Mouse (Mus musculus) brain, embryonic 14.5 days (tissue): ENCODE data around the gene Tpbgl. TPM values are rescaled to one million over a fixed set of nuclear protein-coding genes. Genes with fewer than 3 reads are reported as not detected.

ENCODE experiments used
- DNase-seq: peaks from one replicate; pipeline ENCODE4 v3.0.0-alpha.2; 2011; ENCODE audit warnings: low read depth
- CTCF ChIP-seq: fragments of 200-500 bp; IDR thresholded peaks from 2 replicates; pipeline ENCODE4 v1.5.1; 2012; ENCODE audit warnings: inconsistent platforms, mild to moderate bottlenecking, moderate library complexity, borderline replicate concordance; ENCODE audit not compliant: insufficient read depth, insufficient read length; ENCODE audit errors: extremely low read depth
- POLR2A ChIP-seq: fragments of 200-500 bp; IDR thresholded peaks from 2 replicates; pipeline ENCODE4 v1.6.1; 2012; ENCODE audit warnings: mild to moderate bottlenecking, inconsistent platforms, borderline replicate concordance; ENCODE audit not compliant: poor library complexity, insufficient read depth, insufficient read length, severe bottlenecking; ENCODE audit errors: extremely low read depth
- polyA plus RNA-seq: library from polyadenylated mRNA; depleted of rRNA; stranded (reverse); fragments of >200 nt; gene quantifications from 2 replicates; pipeline ENCODE4 v1.2.3, GENCODE M21; 2012; rRNA removed

Tpbgl gene
- polyA plus RNA-seq, 1 experiment, result 1.7 TPM

GRCm38 (mm10) chr7:99590064-99590463 is 36.8 kb downstream of the Tpbgl start:
- no peak for TF ChIP-seq POLR2A
- TF ChIP-seq CTCF, result peak; percentile 80
- DNase-seq, result peak; percentile 85

GRCm38 (mm10) chr7:99585976-99586375 is 40.9 kb downstream of the Tpbgl start:
- DNase-seq, result no peak
- TF ChIP-seq CTCF (no peak), POLR2A (no peak)

GRCm38 (mm10) chr7:99583625-99584024 is 43.3 kb downstream of the Tpbgl start:
- no peak for DNase-seq
- TF ChIP-seq POLR2A (no peak), CTCF (no peak)

GRCm38 (mm10) chr7:99582867-99583266 is 44.0 kb downstream of the Tpbgl start:
- peak; percentile 8 for DNase-seq
- TF ChIP-seq POLR2A (no peak), CTCF (no peak)

- no peak for DNase-seq
- no peak for TF ChIP-seq CTCF
- TF ChIP-seq POLR2A, result no peak
Observed at GRCm38 (mm10) chr7:99582306-99582705, 44.6 kb downstream of the Tpbgl start.

GRCm38 (mm10) chr7:99580247-99580646 is 46.7 kb downstream of the Tpbgl start:
- no peak for TF ChIP-seq POLR2A
- no peak for TF ChIP-seq CTCF
- no peak for DNase-seq

GRCm38 (mm10) chr7:99579491-99580190 is 47.3 kb downstream of the Tpbgl start:
- TF ChIP-seq CTCF (no peak), POLR2A (no peak)
- peak; percentile 70 for DNase-seq

- TF ChIP-seq POLR2A (no peak), CTCF (no peak)
- DNase-seq, result no peak
Observed at GRCm38 (mm10) chr7:99578246-99578645, 48.7 kb downstream of the Tpbgl start.

Other genes starting within 250 kb of the Tpbgl start
- 56.3 and 70.2 TPM in 2 replicates for gene Gdpd5, start 245.7 kb downstream of the Tpbgl start, polyA plus RNA-seq
- gene Klhl35, start 161.1 kb downstream of the Tpbgl start, polyA plus RNA-seq, result 13.2 and 17.9 TPM in 2 replicates
- gene Rps3, start 143.4 kb downstream of the Tpbgl start, polyA plus RNA-seq, result 722 and 820 TPM in 2 replicates
- gene Arrb1, start 91.6 kb downstream of the Tpbgl start, polyA plus RNA-seq, result 45.5 and 63.2 TPM in 2 replicates
- gene Slco2b1, start 84.2 kb upstream of the Tpbgl start, polyA plus RNA-seq, result 6.5 and 7.9 TPM in 2 replicates
- 0.08 TPM in 1 of 2 replicates, not detected in the other for gene Olfr520, start 103.2 kb upstream of the Tpbgl start, polyA plus RNA-seq
- gene Olfr521, start 136.4 kb upstream of the Tpbgl start, polyA plus RNA-seq, result not detected in 2 replicates
- 1.7 and 2.2 TPM in 2 replicates for gene Neu3, start 201.3 kb upstream of the Tpbgl start, polyA plus RNA-seq
- gene Xrra1, start 232.0 kb upstream of the Tpbgl start, polyA plus RNA-seq, result 0.55 and 0.67 TPM in 2 replicates
- gene Spcs2, start 236.4 kb upstream of the Tpbgl start, polyA plus RNA-seq, result 75.5 and 101 TPM in 2 replicates